Mouse (Mus musculus) gastrocnemius, adult 18-20 months (tissue): ENCODE measurements around the gene Cyp2c67. TPM values are rescaled to one million over a fixed set of nuclear protein-coding genes. Genes with fewer than 3 reads are reported as not detected.
"Not testable (repeated sequence)": the region's sequence is repeated elsewhere in the genome, so short reads cannot be mapped to it uniquely, and the experiment has no call there.

ENCODE experiments used
- DNase-seq: peaks from one replicate; pipeline ENCODE4 v3.0.0; 2021; ENCODE audit warnings: low spot score
- long read RNA-seq, 2 experiments: library from polyadenylated mRNA; stranded (forward); transcript quantifications; one replicate each; pipeline ENCODE4 v2.0.0; 2021
- total RNA-seq, 2 experiments: library from RNA; stranded (reverse); gene quantifications; 2 replicates each; pipeline ENCODE4 v1.2.3; 2021

Cyp2c67 gene
- not detected for total RNA-seq
- long read RNA-seq, experiment 1 = 0 reads
- long read RNA-seq, experiment 2 = 0 reads

GRCm38 (mm10) chr19:39648938-39649337 is at the start of gene Cyp2c67:
Gene Cyp2c67, minus strand, starts transcription at chr19:39649051.
- no peak for DNase-seq

- not testable (repeated sequence) for DNase-seq
Observed at GRCm38 (mm10) chr19:39665650-39666049, 16.8 kb upstream of the Cyp2c67 start.

- no peak for DNase-seq
Observed at GRCm38 (mm10) chr19:39652381-39652780, 3.5 kb upstream of the Cyp2c67 start.

DNA sequence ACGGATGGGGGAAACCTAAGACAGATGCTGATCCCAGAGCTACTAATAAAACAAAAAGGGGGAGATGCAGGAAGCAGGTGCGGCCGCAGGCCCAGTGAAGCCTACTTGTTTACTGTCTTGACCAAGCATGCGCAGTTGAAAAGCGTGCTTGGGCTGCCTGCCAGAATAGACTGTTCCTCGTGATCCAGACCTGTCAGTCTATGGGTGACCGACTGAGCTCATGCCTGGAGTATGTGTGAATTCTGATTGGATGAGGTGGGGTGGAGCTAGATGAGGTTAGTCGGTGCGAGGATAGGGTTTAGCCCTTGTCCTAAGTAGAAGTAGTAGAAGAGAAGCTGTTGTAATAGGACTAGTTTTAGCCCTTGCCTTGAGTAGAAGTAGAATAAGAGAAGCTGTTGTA is 1.3 kb downstream of the Cyp2c67 start:
- DNase-seq = no peak

GRCm38 (mm10) chr19:39644551-39644950 is 4.3 kb downstream of the Cyp2c67 start:
- DNase-seq = not testable (repeated sequence)

Other genes with a start within 250 kb of the Cyp2c67 start
- not detected for gene Cyp2c38, start 186.0 kb downstream of the Cyp2c67 start, total RNA-seq
- gene Cyp2c39, start 138.2 kb downstream of the Cyp2c67 start, total RNA-seq = not detected
- gene Cyp2c68, start 92.0 kb upstream of the Cyp2c67 start, total RNA-seq = under 1 TPM in 1 of 2 experiments, not detected in 1; 0.21 TPM
- not detected for gene Cyp2c40, start 163.8 kb upstream of the Cyp2c67 start, total RNA-seq
- gene Cyp2c69, start 237.7 kb upstream of the Cyp2c67 start, total RNA-seq = not detected